Mouse (Mus musculus): Measurements from ENCODE around the gene Edaradd. TPM values are rescaled to one million over a fixed set of nuclear protein-coding genes. Genes with fewer than 3 reads are reported as not detected.

Edaradd gene
- polyA plus RNA-seq, 1 experiment from 2014 or later = 1.3 TPM

- no peak overlapping the region for H3K9ac ChIP-seq (replicated peaks)
- H3K4me3 ChIP-seq (replicated peaks) = no peak overlapping the region
- WGBS = 85% methylated on average over 5 of the region's 5 CpGs
- no peak overlapping the region for H3K27ac ChIP-seq
- H3K36me3 ChIP-seq = no peaks in the 10 kb centered on the region
- H3K4me1 ChIP-seq (replicated peaks) = peaks cover 16% of the 10 kb centered on the region
- H3K27me3 ChIP-seq = peaks cover 22% of the 10 kb centered on the region
- H3K9me3 ChIP-seq = no peaks in the 10 kb centered on the region
- no peak overlapping the region for H3K4me2 ChIP-seq (replicated peaks)
- no peak for ATAC-seq
These were observed 23.0 kb upstream of the Edaradd start for GRCm38 (mm10) chr13:12543246-12543645.

- 0 out of 2 replicates have a peak overlapping the region, but pooled peaks have one; percentile 7 for H3K4me3 ChIP-seq (replicated peaks)
- WGBS = 11% methylated on average over 23 of the region's 23 CpGs
- peak; percentile 66; the same call in 1 of the 2 replicates for ATAC-seq
- no peak overlapping the region for H3K9ac ChIP-seq (replicated peaks)
- no peaks in the 10 kb centered on the region for H3K36me3 ChIP-seq
- H3K9me3 ChIP-seq = no peaks in the 10 kb centered on the region
- H3K27me3 ChIP-seq = peaks cover 22% of the 10 kb centered on the region
- H3K27ac ChIP-seq = no peak overlapping the region
- peaks cover 16% of the 10 kb centered on the region for H3K4me1 ChIP-seq (replicated peaks)
- H3K4me2 ChIP-seq (replicated peaks) = peak overlapping the region; percentile 31
These were observed 22.1 kb upstream of the Edaradd start for GRCm38 (mm10) chr13:12542006-12542981.

- peaks cover 16% of the 10 kb centered on the region for H3K4me1 ChIP-seq (replicated peaks)
- no peak overlapping the region; the same call in 1 of the 2 replicates for H3K9ac ChIP-seq (replicated peaks)
- no peak overlapping the region for H3K4me3 ChIP-seq (replicated peaks)
- H3K9me3 ChIP-seq = no peaks in the 10 kb centered on the region
- H3K27me3 ChIP-seq = peaks cover 22% of the 10 kb centered on the region
- ATAC-seq = no peak
- peak overlapping the region; percentile 42 for H3K4me2 ChIP-seq (replicated peaks)
- H3K27ac ChIP-seq = peak overlapping the region; percentile 35; the same call in 1 of the 2 replicates
- no peaks in the 10 kb centered on the region for H3K36me3 ChIP-seq
- WGBS = 48% methylated on average over 13 of the region's 13 CpGs
These were observed 19.9 kb upstream of the Edaradd start for GRCm38 (mm10) chr13:12540119-12540518.

DNA sequence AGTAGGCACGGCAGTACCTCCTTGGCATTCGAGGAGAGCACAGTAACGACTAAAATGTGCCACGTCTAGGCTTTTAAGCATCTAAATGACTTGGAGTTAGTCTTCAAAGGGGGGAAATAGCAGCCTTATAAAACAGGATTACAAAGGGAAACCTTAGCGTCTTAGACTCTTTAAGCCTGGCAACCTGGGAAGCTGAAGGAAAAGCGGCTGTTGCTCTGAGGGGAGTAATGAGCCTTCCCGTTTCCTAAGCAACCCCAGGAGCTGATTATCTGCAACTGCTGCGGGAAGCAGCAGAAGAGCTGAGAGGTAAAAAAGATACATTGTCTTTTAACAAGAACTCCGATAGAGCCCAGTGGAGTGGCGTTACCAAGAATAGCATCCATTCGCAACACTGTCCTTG lies 19.5 kb upstream of the Edaradd start:
- Histone ChIP-seq H3K27me3 (peaks cover 22% of the 10 kb centered on the region), H3K27ac (peak overlapping the region; percentile 35; the same call in 1 of the 2 replicates), H3K9ac (replicated peaks) (no peak overlapping the region; the same call in 1 of the 2 replicates), H3K36me3 (no peaks in the 10 kb centered on the region), H3K4me1 (replicated peaks) (peaks cover 16% of the 10 kb centered on the region), H3K4me2 (replicated peaks) (peak overlapping the region; percentile 42), H3K9me3 (no peaks in the 10 kb centered on the region), H3K4me3 (replicated peaks) (no peak overlapping the region)
- 6% methylated on average over 11 of the region's 11 CpGs for WGBS
- peak; percentile 64 for ATAC-seq

- Histone ChIP-seq H3K4me1 (replicated peaks) (peaks cover 16% of the 10 kb centered on the region), H3K9ac (replicated peaks) (no peak overlapping the region), H3K36me3 (no peaks in the 10 kb centered on the region), H3K27me3 (peaks cover 15% of the 10 kb centered on the region), H3K9me3 (no peaks in the 10 kb centered on the region), H3K4me3 (replicated peaks) (no peak overlapping the region), H3K27ac (no peak overlapping the region), H3K4me2 (replicated peaks) (no peak overlapping the region)
- ATAC-seq = no peak
- WGBS = 76% methylated on average over 6 of the region's 6 CpGs
These were observed 17.7 kb upstream of the Edaradd start for GRCm38 (mm10) chr13:12537971-12538370.

GRCm38 (mm10) chr13:12534628-12535027 lies 14.4 kb upstream of the Edaradd start:
- H3K4me1 ChIP-seq (replicated peaks) = peaks cover 3% of the 10 kb centered on the region
- no peaks in the 10 kb centered on the region for H3K36me3 ChIP-seq
- no peak overlapping the region for H3K9ac ChIP-seq (replicated peaks)
- H3K4me2 ChIP-seq (replicated peaks) = no peak overlapping the region
- H3K27me3 ChIP-seq = no peaks in the 10 kb centered on the region
- ATAC-seq = no peak
- H3K27ac ChIP-seq = no peak overlapping the region
- no peak overlapping the region for H3K4me3 ChIP-seq (replicated peaks)
- WGBS = 92% methylated on average over 3 of the region's 3 CpGs
- no peaks in the 10 kb centered on the region for H3K9me3 ChIP-seq

DNA sequence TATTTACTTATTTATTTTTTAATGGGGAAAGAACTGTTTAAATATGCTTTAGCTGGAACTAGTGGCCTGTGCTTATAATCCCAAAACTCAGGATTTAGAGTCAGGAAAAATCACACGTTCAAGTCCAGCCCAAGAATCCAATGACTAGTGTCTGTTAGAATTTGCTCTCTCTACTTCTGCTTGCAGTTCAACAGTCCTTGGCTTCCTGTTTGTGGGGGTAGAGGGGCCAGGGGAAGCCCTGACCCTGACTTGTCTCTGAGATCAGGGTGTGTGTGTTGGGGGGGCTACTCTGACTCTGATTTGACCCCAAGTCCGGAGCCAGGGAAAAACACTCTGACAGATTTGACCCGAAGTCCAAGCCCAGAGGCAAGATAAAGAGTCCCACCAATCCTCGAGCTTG lies 5.4 kb upstream of the Edaradd start:
- Histone ChIP-seq H3K36me3 (no peaks in the 10 kb centered on the region), H3K4me3 (replicated peaks) (no peak overlapping the region), H3K9me3 (no peaks in the 10 kb centered on the region), H3K4me2 (replicated peaks) (no peak overlapping the region), H3K27ac (no peak overlapping the region), H3K4me1 (replicated peaks) (no peaks in the 10 kb centered on the region), H3K27me3 (peaks cover 16% of the 10 kb centered on the region), H3K9ac (replicated peaks) (no peak overlapping the region)
- ATAC-seq = no peak
- WGBS = 93% methylated on average over 4 of the region's 4 CpGs

DNA sequence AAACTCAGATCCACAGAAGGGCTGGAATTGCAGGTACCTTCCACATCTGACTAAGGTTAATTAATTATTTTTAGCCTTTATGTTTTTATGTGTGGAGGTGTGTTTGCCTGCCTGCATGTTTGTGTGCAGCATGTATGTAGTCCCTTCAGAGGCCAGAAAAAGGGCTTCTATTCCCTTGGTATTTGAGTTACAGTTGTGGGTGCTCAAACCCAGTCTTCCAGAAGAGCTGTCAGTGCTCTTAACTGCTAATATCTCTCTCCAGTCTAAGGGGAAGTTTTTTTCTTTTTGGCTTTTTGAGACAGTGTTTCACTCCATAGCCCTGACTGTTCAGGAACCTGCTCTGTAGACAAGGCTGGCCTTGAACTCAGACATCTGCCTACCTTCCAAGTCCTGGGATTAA lies 2.1 kb upstream of the Edaradd start:
- Histone ChIP-seq H3K4me3 (replicated peaks) (no peak overlapping the region), H3K27ac (no peak overlapping the region), H3K9me3 (no peaks in the 10 kb centered on the region), H3K9ac (replicated peaks) (no peak overlapping the region), H3K4me1 (replicated peaks) (peaks cover 11% of the 10 kb centered on the region), H3K36me3 (no peaks in the 10 kb centered on the region), H3K27me3 (peaks cover 35% of the 10 kb centered on the region), H3K4me2 (replicated peaks) (no peak overlapping the region)
- ATAC-seq = no peak

DNA sequence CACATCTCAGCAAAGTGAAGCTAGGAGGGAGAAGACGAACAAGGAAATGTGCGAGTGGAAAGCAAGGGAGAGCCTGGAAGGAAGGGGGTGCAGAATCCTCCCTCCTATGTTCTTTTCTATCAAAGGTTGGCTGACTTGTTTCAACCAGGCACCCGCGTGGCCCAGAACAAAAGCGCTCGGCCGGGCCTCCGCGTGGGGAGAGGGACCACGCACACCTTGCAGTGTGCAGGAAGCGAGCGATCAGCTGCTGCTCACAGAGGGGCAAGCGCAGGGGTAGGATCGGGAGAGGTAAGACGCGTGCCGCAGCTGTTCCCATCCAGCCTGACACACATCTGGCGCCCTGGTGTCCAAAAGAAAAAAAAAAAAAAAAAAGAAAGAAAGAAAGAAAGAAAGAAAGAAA lies 867 bp downstream of the Edaradd start:
- peak overlapping the region; percentile 93 for H3K4me2 ChIP-seq (replicated peaks)
- H3K27me3 ChIP-seq = peaks cover 37% of the 10 kb centered on the region
- no peak overlapping the region for H3K27ac ChIP-seq
- peak overlapping the region; percentile 46 for H3K9ac ChIP-seq (replicated peaks)
- peak overlapping the region; percentile 53 for H3K4me3 ChIP-seq (replicated peaks)
- no peaks in the 10 kb centered on the region for H3K9me3 ChIP-seq
- WGBS = 3% methylated on average over 18 of the region's 18 CpGs
- peaks cover 11% of the 10 kb centered on the region for H3K4me1 ChIP-seq (replicated peaks)
- H3K36me3 ChIP-seq = no peaks in the 10 kb centered on the region
- ATAC-seq = peak; percentile 62; the same call in 1 of the 2 replicates

GRCm38 (mm10) chr13:12511189-12511965 lies 8.9 kb downstream of the Edaradd start:
- Histone ChIP-seq H3K27me3 (no peaks in the 10 kb centered on the region), H3K4me3 (replicated peaks) (no peak overlapping the region), H3K27ac (no peak overlapping the region), H3K9ac (replicated peaks) (no peak overlapping the region), H3K9me3 (no peaks in the 10 kb centered on the region), H3K36me3 (no peaks in the 10 kb centered on the region), H3K4me1 (replicated peaks) (no peaks in the 10 kb centered on the region), H3K4me2 (replicated peaks) (no peak overlapping the region)
- 78% methylated on average over 9 of the region's 9 CpGs for WGBS
- ATAC-seq = no peak

GRCm38 (mm10) chr13:12510032-12510431 lies 10.2 kb downstream of the Edaradd start:
- no peak for ATAC-seq
- Histone ChIP-seq H3K4me1 (replicated peaks) (no peaks in the 10 kb centered on the region), H3K9ac (replicated peaks) (no peak overlapping the region), H3K27ac (no peak overlapping the region), H3K4me2 (replicated peaks) (no peak overlapping the region), H3K36me3 (no peaks in the 10 kb centered on the region), H3K9me3 (no peaks in the 10 kb centered on the region), H3K27me3 (no peaks in the 10 kb centered on the region), H3K4me3 (replicated peaks) (no peak overlapping the region)
- 89% methylated on average over 6 of the region's 6 CpGs for WGBS

DNA sequence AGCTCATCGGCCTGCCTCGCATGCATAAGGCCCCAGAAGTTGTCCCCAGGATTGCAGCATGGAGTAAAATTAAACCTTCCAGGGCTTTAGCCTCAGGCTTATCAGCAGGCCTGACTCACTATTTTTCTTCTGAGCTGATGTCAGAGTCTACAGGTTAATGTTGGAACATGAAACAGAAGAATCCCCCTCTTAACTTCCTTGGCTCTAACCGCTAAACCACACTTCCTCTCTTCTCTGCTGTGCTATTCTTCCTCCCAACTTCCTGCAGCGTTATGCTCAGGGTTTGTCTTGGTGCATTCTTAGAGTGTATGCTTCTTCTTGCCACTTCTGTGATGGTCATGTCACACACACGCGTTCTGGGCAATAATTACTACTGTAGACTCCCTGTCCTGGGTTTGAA lies 12.8 kb downstream of the Edaradd start:
- H3K27me3 ChIP-seq = no peaks in the 10 kb centered on the region
- WGBS = 92% methylated on average over 6 of the region's 6 CpGs
- no peaks in the 10 kb centered on the region for H3K36me3 ChIP-seq
- no peak for ATAC-seq
- H3K9ac ChIP-seq (replicated peaks) = no peak overlapping the region
- H3K4me3 ChIP-seq (replicated peaks) = no peak overlapping the region
- no peak overlapping the region for H3K27ac ChIP-seq
- no peaks in the 10 kb centered on the region for H3K9me3 ChIP-seq
- peaks cover 8% of the 10 kb centered on the region; the same call in 1 of the 2 replicates for H3K4me1 ChIP-seq (replicated peaks)
- no peak overlapping the region for H3K4me2 ChIP-seq (replicated peaks)

All from midbrain, embryonic 13.5 days (tissue).